Mouse (Mus musculus) cerebellum, adult 8-10 months (tissue): ENCODE results near the gene Pdzd2.
A peak's percentile ranks its signal among the peaks of the same experiment; 100 is the strongest.
"Not testable (repeated sequence)": the region's sequence is repeated elsewhere in the genome, so short reads cannot be mapped to it uniquely, and the experiment has no call there.

Experiments used
- DNase-seq: peaks from one replicate; pipeline ENCODE4 v3.0.0; 2022

Gene Pdzd2

GRCm38 (mm10) chr15:12368850-12369249, 370.9 kb downstream of the Pdzd2 start:
- no peak for DNase-seq

GRCm38 (mm10) chr15:12368357-12368756, 371.4 kb downstream of the Pdzd2 start:
- no peak for DNase-seq

- DNase-seq, result no peak
Observed at GRCm38 (mm10) chr15:12367306-12368080, 372.2 kb downstream of the Pdzd2 start.

- not testable (repeated sequence) for DNase-seq
Observed at GRCm38 (mm10) chr15:12366580-12367305, 373.0 kb downstream of the Pdzd2 start.

DNA sequence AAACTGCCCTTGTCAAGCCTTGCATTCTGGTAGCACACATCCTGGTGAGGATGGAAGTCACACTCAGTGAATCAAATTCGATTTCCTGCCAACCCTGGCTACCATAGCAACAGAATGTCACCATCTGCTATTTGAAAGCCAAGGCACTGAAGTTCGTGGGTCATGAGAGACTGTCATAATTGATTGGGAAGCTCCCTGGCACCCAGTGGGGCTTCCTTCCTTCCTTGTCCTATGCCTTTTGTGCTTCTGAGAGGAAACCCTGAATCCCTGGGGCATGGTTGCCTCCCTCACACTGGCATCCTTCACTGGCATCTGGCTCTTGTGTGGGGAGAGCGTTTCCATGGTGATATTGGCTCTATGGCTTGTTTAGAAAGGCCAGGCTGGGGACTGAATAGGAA, 373.7 kb downstream of the Pdzd2 start:
- peak; percentile 41 for DNase-seq

GRCm38 (mm10) chr15:12365416-12366071, 374.2 kb downstream of the Pdzd2 start:
- DNase-seq, result no peak

GRCm38 (mm10) chr15:12364096-12364495, 375.6 kb downstream of the Pdzd2 start:
- DNase-seq, result no peak

GRCm38 (mm10) chr15:12362701-12363040, 377.1 kb downstream of the Pdzd2 start:
- DNase-seq, result no peak

DNA sequence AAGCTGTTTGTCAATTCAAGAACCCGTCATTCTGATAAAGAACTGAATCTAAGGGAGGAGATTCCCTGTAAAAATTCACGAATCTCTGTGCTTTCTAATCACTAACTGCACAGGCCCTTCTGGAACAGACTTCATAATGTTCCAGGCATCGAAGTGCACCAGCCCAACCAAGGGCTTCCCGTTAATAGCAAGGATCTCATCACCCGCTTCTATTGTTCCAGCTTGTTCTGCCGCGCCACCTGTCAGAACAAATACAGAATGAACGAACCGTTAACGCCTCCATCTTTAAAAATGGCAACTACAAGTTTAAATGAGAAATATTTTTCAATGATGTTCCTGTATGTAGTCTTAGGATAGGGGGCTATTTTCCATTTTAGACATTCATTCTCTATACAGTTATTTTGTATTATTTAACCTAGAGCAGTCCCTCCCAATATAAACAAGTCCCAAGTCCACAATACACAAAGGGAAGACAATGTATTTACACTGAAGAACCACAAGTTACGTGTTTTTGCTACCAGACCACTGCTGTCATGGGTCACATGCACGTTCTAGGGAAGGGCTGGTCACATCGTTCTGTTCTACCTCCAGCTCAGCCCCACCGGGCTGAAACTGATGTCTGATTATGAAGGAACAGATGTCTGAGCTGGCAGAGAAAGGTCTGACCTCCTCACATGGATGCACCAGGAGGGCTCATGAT, 377.6 kb downstream of the Pdzd2 start:
- DNase-seq, result no peak

- no peak for DNase-seq
Observed at GRCm38 (mm10) chr15:12360519-12361212, 379.1 kb downstream of the Pdzd2 start.

GRCm38 (mm10) chr15:12358384-12358783, 381.3 kb downstream of the Pdzd2 start:
- DNase-seq, result no peak

GRCm38 (mm10) chr15:12357459-12357858, 382.3 kb downstream of the Pdzd2 start:
- DNase-seq, result no peak

GRCm38 (mm10) chr15:12355907-12356306, 383.8 kb downstream of the Pdzd2 start:
- no peak for DNase-seq

- no peak for DNase-seq
Observed at GRCm38 (mm10) chr15:12355261-12355660, 384.5 kb downstream of the Pdzd2 start.

- no peak for DNase-seq
Observed at GRCm38 (mm10) chr15:12354281-12354810, 385.4 kb downstream of the Pdzd2 start.

GRCm38 (mm10) chr15:12351470-12351869, 388.3 kb downstream of the Pdzd2 start:
- no peak for DNase-seq

- DNase-seq, result no peak
Observed at GRCm38 (mm10) chr15:12349840-12350239, 389.9 kb downstream of the Pdzd2 start.

DNA sequence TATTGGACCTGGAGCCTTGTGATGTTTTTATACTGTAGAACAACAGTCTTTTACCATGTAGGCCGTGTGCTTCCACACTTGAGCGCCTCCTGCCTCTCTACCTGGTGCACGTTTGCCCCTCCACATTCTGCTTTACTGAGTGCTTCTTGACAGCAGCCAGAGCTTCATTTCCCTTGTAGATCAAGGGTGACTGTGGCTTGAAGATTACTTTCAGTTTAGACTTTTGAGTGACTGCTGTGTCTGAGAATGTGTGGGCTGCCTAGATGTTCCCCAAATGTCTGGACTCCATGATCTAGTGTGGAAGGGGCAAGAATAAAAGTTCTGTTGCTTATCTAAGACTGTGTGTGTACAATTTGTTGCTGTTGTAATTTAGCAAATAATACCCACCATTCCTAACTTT, 390.8 kb downstream of the Pdzd2 start:
- DNase-seq, result no peak

DNA sequence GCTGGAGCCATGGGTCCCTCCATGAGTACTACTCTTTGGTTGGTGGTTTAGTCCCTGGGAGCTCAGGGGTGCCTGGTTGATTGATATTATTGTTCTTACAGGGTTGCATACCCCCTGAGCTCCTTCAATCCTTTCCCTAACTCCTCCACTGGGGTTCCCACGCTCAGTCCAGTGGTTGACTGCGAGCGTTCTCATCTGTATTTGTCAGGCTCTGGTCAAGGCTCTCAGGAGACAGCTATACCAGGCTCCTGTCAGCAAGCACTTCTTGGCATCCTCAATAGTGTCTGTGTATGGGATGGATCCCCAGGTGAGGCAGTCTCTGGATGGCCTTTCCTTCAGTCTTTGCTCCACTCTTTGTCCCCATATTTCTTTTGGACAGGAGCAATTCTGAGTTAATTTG, 392.8 kb downstream of the Pdzd2 start:
- no peak for DNase-seq

DNA sequence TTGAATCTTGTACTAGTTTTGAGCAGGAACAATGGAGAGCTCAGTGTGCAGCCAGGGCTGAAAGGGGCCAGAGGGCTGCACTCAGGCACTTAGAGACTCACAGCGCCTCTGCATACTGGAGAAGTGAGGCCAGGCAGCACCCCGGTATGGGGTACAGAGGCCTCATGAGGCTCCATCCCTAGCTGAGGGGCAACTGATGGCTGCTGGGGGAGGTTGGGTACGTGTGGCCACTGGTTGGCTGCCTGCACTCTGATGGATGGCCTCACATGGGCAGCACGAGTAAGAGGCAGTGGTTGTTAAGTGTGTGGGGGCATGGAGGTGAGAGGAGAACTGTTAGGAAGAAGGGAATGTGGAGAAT, 398.3 kb downstream of the Pdzd2 start:
- no peak for DNase-seq

DNA sequence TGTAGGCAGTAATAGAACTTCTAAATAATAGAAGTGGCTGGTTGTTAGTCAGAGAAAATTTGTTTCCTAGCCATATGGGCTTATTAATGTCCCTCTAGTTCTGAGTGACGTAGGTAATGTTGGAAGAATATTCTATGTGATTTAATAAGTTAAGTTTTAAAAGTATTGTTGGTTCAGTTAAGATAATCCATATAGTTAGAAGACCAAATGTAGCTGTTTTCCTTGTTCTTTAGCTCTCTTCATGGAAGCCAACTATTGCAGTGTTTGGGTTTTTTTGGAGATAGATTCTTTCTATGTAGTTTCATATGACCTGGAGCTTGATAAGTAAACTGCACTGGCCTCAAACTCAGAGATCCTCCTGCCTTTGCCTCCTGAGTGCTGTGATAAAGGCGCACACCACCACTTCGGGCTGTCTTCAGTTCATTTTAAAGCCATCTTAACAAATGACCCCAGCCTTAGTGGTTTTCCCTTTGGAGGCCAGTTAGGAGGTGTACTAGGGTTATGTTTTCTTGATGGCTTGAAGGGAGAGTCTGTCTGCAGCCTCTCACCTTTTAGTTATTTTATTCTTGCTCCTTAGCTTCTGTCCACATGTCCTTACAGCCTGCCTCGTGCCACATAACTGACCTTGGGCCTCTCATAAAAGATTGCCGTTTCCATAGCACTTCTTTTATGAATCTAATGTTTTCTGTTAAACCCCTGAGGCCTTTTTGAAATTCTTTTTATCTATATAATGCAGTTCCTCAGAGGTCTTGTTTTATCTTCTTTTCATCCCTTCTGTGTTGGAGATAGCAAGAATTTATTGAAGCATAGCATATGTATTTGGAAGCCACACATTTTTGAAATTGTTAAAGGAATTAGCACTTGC, 399.0 kb downstream of the Pdzd2 start:
- no peak for DNase-seq

GRCm38 (mm10) chr15:12337779-12338137, 402.0 kb downstream of the Pdzd2 start:
- no peak for DNase-seq
